Mouse (Mus musculus) spleen, embryonic (tissue): ENCODE measurements at regions not wholly inside any gene's neighbourhood (a gene's known extent, or its start where the extent isn't known, plus 50 kb on each side); places are given as distances from the start of the nearest gene placed in this dataset.

Experiments
- CTCF ChIA-PET: fragments of 350-600 bp; sonication (Branson Sonifier 250); formaldehyde crosslinking; loops from one replicate; lab custom pipeline; 2022; lab: Charles Lee

GRCm38 (mm10) chr6:51088641-51089372, 343.7 kb upstream of the Nfe2l3 start:
- CTCF ChIA-PET: no interaction called here

DNA sequence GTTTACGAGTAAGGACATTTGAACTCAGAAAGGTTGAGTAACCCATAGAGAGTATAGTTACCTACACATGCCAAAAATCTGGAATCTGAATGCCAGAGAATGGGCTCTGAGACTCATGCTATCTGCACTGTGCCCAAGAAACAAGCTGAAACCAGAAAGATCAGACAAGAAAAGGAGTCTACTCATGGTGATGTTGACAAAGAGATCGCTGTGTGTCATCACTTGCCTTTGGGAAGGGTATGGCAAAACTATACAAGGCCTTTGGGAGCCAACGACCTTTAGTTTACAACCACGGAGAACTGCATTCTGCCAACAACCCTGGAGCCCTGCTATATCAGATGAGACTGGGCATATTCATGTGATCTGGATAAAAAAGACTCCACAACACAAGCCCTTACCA, 339.3 kb upstream of the Nfe2l3 start:
- CTCF ChIA-PET: no interaction called here

GRCm38 (mm10) chr6:51094304-51094703, 338.2 kb upstream of the Nfe2l3 start:
- CTCF ChIA-PET: no interaction called here

- CTCF ChIA-PET: no interaction called here
Measured at GRCm38 (mm10) chr6:51097488-51097887, 335.0 kb upstream of the Nfe2l3 start.

GRCm38 (mm10) chr6:51100341-51100740, 332.1 kb upstream of the Nfe2l3 start:
- CTCF ChIA-PET: no interaction called here

DNA sequence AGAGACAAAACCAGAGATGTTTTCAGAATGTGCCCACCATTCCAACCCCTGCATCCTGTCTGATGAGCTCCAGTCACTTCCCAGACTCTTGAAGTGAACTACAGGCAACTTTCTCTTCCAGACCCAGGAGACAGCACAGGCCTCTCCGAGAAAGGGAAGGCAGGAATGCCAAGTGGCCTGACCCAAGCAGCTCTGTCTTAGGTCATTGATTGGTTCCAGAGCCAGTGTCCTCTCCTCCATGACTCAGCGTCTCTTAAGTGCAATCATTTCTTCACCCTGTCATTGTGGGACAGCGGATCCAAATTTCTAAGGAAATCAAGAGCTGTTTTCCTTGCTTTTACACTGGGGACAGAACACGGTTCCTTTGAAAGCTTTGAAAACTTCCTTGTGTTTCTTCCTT, 329.2 kb upstream of the Nfe2l3 start:
- CTCF ChIA-PET: interaction anchor here (0.7 to 1.0 kb wide), 2 partner anchors 63 to 96 kb away, joined by 9 to 31 read pairs; no protein-coding TSS in a partner anchor

DNA sequence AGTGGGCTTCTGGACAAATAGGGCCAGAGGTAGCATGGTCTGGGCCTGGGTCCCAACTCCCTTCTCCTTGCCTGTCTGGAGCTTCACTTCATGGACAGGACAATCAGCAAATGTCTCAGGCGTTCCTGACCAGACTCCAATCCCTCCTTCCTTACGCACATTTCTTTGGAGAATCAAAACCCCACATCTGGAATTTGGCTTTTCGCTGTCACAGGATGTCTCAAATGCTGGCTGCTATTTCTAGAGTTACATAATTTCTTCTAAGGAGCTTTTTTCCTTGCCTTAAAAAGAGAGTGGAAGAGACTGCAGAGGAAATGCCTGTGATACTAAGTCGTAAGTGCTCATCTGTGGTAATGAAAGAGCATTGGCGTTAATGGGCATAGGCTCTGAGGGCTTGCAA, 328.1 kb upstream of the Nfe2l3 start:
- CTCF ChIA-PET: interaction anchor here (1.0 kb wide), 1 partner anchor 62 kb away, joined by 9 read pairs; no protein-coding TSS in a partner anchor

- CTCF ChIA-PET: no interaction called here
Measured at GRCm38 (mm10) chr6:51108336-51108956, 324.0 kb upstream of the Nfe2l3 start.

DNA sequence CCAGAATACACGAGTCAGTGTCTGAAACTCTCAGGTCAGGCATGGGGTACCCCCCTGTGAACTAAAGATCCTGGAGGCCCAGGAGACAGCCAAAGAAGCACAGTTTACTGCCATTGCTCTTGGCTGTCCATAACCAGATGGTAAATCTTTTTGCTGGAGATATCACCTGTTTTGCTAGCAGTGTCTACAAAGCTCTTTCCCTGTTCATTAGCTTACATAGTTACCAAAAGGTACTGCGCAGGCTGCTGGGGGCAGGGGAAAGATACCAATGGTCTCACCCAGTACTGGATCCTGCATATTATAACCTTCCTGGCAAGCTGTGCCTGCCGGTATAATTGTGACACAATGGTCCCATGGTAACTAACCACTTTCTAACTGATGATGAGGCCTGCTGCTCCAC, 321.9 kb upstream of the Nfe2l3 start:
- CTCF ChIA-PET: no interaction called here

DNA sequence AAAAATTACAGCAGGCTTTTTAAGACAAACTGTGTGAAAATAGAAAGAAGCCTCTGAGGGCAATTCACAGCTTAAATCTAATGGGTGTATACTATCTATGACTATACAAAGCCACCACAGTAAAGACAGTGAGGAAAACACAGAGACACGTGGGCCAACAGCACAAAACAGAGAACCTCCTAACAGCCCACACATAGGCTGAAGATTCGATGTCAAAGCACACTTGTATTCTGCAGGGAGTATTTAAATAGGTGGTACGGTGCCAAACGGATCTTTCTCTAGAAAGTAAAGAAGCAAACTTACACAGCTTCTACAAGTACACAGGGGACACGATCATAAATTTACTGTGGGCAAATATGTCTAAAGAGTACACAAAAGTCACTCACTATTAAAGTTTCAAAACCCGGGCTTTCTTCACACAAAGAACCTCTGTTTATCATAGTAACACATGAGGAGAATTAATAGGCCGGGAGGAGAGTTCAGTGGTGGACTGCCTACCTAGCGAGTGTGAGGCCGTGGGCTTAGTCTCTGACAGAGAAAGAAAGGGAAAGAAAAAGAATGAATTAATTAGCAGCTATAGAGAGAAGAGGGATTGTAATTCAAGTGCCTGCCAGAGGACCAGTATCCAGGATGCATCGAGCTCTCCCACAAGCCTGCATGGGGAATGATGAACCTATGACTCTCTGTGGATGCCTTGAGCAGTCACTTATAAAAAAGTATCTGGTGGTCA, 317.7 kb upstream of the Nfe2l3 start:
- CTCF ChIA-PET: no interaction called here

- CTCF ChIA-PET: interaction anchor here (1.2 kb wide), 1 partner anchor 13 kb away, joined by 3 read pairs; no protein-coding TSS in a partner anchor
Measured at GRCm38 (mm10) chr6:51118833-51119535, 313.5 kb upstream of the Nfe2l3 start.

DNA sequence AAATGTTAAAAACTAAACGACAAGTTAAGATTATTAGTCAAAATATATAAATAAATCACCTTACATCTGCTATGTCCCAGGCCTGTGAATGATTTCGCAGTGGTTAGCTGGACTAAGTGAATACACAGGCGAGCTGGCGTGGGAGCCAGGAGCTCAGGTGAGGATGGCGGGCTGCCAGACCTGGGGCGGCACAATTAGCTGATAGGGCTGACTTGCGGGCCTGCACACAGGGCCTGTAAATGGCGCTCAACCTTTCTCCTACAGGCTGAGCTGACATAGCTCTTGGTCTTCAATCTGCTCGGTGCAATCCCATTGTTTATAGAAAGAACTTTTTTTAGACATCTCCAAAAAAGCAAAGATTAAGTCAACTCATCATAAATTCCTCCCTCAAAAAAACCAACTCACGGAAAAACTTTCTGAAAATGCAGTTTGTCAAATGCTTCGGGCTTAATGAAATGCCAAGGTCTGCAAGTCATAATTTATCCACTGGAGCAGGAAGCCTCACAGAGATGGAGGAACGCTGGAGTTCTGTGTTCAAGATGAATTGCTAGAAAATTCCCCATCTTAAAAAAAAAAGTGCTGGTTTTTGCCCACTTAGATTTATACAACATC, 312.7 kb upstream of the Nfe2l3 start:
- CTCF ChIA-PET: interaction anchor here (0.7 kb wide), 1 partner anchor 1370 kb away, joined by 3 read pairs; no protein-coding TSS in a partner anchor

DNA sequence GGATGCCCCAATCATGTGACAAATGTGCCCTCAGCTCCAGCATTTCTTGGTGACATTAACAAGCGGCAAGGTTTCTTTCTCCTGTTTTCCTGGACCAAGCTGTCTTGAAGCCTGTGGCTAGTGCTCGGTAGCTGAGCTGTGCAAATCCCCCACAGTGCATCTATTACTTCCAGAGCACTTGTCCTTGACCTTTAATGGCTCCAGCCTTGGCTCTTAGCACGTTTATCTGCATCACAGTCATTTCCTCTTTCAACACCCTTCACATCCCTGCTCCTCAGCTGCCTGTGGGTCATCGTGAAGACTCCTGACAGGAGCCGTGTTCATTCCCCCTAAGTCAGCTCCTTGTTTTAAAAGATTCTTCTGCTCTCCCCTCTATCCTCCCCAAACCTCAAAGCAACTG, 309.5 kb upstream of the Nfe2l3 start:
- CTCF ChIA-PET: interaction anchor here (0.7 kb wide), 1 partner anchor 24 kb away, joined by 7 read pairs; no protein-coding TSS in a partner anchor

GRCm38 (mm10) chr6:51127851-51128250, 304.6 kb upstream of the Nfe2l3 start:
- CTCF ChIA-PET: no interaction called here

GRCm38 (mm10) chr6:51129096-51129495, 303.4 kb upstream of the Nfe2l3 start:
- CTCF ChIA-PET: interaction anchor here (0.6 to 0.9 kb wide), 3 partner anchors 19 to 905 kb away, joined by 3 to 4 read pairs (median 3); no protein-coding TSS in a partner anchor

DNA sequence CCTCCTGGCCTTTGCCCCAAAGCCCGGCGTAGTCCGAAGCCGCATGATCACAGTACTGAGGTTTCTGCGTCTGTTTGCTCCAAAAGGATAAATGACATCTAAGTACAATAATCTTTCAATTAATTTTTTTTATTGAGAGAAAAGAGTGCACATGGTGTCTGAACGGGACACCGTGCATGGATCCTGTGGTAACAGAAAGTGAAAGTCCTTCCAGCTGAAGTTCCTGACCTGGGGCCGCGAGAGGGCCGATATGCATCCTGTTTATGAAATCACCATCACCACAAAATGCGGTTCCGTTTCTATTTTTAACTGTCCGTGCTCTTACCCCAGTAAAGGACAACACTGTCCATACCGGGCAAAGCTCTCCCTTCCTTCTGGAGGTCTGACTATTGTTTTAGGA, 302.9 kb upstream of the Nfe2l3 start:
- CTCF ChIA-PET: interaction anchor here (0.6 to 0.9 kb wide), 2 partner anchors 19 to 46 kb away, joined by 3 read pairs; no protein-coding TSS in a partner anchor

- CTCF ChIA-PET: interaction anchor here (0.5 kb wide), 1 partner anchor 1491 kb away, joined by 3 read pairs; no protein-coding TSS in a partner anchor
Measured at GRCm38 (mm10) chr6:51144762-51145161, 287.7 kb upstream of the Nfe2l3 start.

- CTCF ChIA-PET: no interaction called here
Measured at GRCm38 (mm10) chr6:51145863-51146262, 286.6 kb upstream of the Nfe2l3 start.

DNA sequence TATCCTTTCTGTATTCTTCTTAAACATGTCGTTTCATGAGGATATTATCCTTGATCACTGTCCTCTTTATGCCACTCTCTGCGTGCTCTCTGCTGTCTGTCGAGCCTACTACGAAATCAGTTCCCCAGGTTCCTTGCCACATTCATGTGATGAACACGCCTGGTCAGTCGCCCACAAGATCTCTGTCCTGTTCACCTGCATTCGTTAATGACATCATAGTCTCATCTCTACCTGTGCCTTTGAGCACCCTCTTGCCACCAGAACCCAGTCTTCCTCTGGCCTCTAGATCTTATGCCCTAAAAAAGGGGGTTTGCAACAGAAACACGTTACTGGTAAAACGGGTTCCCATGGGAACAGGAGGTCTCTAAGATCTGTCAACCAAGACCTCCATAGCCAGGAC, 283.6 kb upstream of the Nfe2l3 start:
- CTCF ChIA-PET: no interaction called here

- CTCF ChIA-PET: no interaction called here
Measured at GRCm38 (mm10) chr6:51150066-51150465, 282.4 kb upstream of the Nfe2l3 start.

- CTCF ChIA-PET: interaction anchor here (0.7 kb wide), 2 partner anchors 12 to 24 kb away, joined by 3 read pairs; no protein-coding TSS in a partner anchor
Measured at GRCm38 (mm10) chr6:51150486-51150885, 282.0 kb upstream of the Nfe2l3 start.
